Mouse (Mus musculus) thymus, adult 2 months (tissue): ENCODE results near the gene Sfxn3. TPM values are rescaled to one million over a fixed set of nuclear protein-coding genes. Genes with fewer than 3 reads are reported as not detected.

Source experiments
- DNase-seq: peaks from one replicate; pipeline ENCODE4 v3.0.0; 2021
- H3K27ac ChIP-seq: fragments of 200-500 bp; 2 replicates; pipeline ENCODE4 v1.5.1; 2012; ENCODE audit warnings: low read length, control low read depth; ENCODE audit not compliant: control insufficient read depth, insufficient read depth
- H3K27me3 ChIP-seq: fragments of 200-500 bp; 2 replicates; pipeline ENCODE4 v1.6.1; 2012; ENCODE audit warnings: mild to moderate bottlenecking, low read length, moderate library complexity, mixed read lengths; ENCODE audit not compliant: control insufficient read depth, insufficient read depth
- H3K36me3 ChIP-seq: fragments of 200-500 bp; 2 replicates; pipeline ENCODE4 v1.6.1; 2012; ENCODE audit warnings: mild to moderate bottlenecking, low read length, moderate library complexity; ENCODE audit not compliant: control insufficient read depth, insufficient read depth
- H3K4me1 ChIP-seq: fragments of 200-500 bp; replicated peaks from 2 replicates; pipeline ENCODE4 v1.6.1; 2012; ENCODE audit warnings: low read length; ENCODE audit not compliant: control insufficient read depth, insufficient read depth
- H3K4me3 ChIP-seq: fragments of 200-500 bp; 2 replicates; pipeline ENCODE4 v1.5.1; 2012; ENCODE audit warnings: mild to moderate bottlenecking, low read length, control low read depth, moderate library complexity; ENCODE audit not compliant: control insufficient read depth, insufficient read depth
- CTCF ChIP-seq: fragments of 200-500 bp; IDR thresholded peaks from 2 replicates; pipeline ENCODE4 v1.5.1; 2012; ENCODE audit warnings: mild to moderate bottlenecking, control low read depth, low read length, moderate library complexity, borderline replicate concordance; ENCODE audit not compliant: control insufficient read depth, poor library complexity, insufficient read depth; ENCODE audit errors: extremely low read depth
- POLR2A ChIP-seq: fragments of 200-500 bp; IDR thresholded peaks from 2 replicates; pipeline ENCODE4 v1.6.1; 2012; ENCODE audit warnings: mild to moderate bottlenecking, low read length, control low read depth, moderate library complexity; ENCODE audit not compliant: control insufficient read depth, poor library complexity, insufficient read depth; ENCODE audit errors: extremely low read depth
- WGBS: fragments of 180-500 bp; shearing (Covaris S2); methylation state at CpG from one replicate; pipeline ENCODE4 v1.1.7; 2018; 5-methylcytosine and 5-hydroxymethylcytosine counted together
- polyA plus RNA-seq: library from polyadenylated mRNA; depleted of rRNA; stranded (reverse); fragments of >200 nt; gene quantifications from 2 replicates; pipeline ENCODE4 v1.2.3, GENCODE M21; 2012

Sfxn3 gene
- polyA plus RNA-seq, 1 experiment = 61.1 TPM

- 97% methylated on average over 8 of the region's 8 CpGs for WGBS
- Histone ChIP-seq H3K4me1 (peaks cover 17% of the 10 kb centered on the region), H3K27me3 (no peaks in the 10 kb centered on the region), H3K4me3 (no peak overlapping the region), H3K27ac (no peak overlapping the region), H3K36me3 (peaks cover 6% of the 10 kb centered on the region; the same call in 1 of the 2 replicates)
- DNase-seq = no peak
- no peak for TF ChIP-seq POLR2A
- TF ChIP-seq CTCF = no peak
Observed at GRCm38 (mm10) chr19:45053451-45053850, 6.1 kb downstream of the Sfxn3 start.

GRCm38 (mm10) chr19:45054892-45055690 is 7.8 kb downstream of the Sfxn3 start:
- DNase-seq = no peak
- no peaks in the 10 kb centered on the region for H3K27me3 ChIP-seq
- no peak overlapping the region for H3K27ac ChIP-seq
- no peak overlapping the region for H3K4me3 ChIP-seq
- H3K4me1 ChIP-seq = peaks cover 16% of the 10 kb centered on the region
- H3K36me3 ChIP-seq = peaks cover 6% of the 10 kb centered on the region; the same call in 1 of the 2 replicates
- TF ChIP-seq POLR2A (no peak), CTCF (no peak)
- WGBS = 87% methylated on average over 6 of the region's 6 CpGs

GRCm38 (mm10) chr19:45056364-45056763 is 9.1 kb downstream of the Sfxn3 start:
- peaks cover 6% of the 10 kb centered on the region; the same call in 1 of the 2 replicates for H3K36me3 ChIP-seq
- no peak overlapping the region; the same call in 1 of the 2 replicates for H3K27ac ChIP-seq
- peaks cover 16% of the 10 kb centered on the region for H3K4me1 ChIP-seq
- TF ChIP-seq CTCF = no peak
- no peak for TF ChIP-seq POLR2A
- H3K27me3 ChIP-seq = no peaks in the 10 kb centered on the region
- no peak overlapping the region for H3K4me3 ChIP-seq
- no peak for DNase-seq
- 45% methylated on average over 4 of the region's 4 CpGs for WGBS

- H3K4me3 ChIP-seq = peak overlapping the region; percentile 13; the same call in 1 of the 2 replicates
- peak overlapping the region; percentile 99 for H3K27ac ChIP-seq
- WGBS = 50% methylated on average over 7 of the region's 7 CpGs
- TF ChIP-seq POLR2A (no peak), CTCF (no peak)
- peaks cover 16% of the 10 kb centered on the region for H3K4me1 ChIP-seq
- peak; percentile 43 for DNase-seq
- peaks cover 6% of the 10 kb centered on the region; the same call in 1 of the 2 replicates for H3K36me3 ChIP-seq
- no peaks in the 10 kb centered on the region for H3K27me3 ChIP-seq
Observed at GRCm38 (mm10) chr19:45056908-45057698, 9.8 kb downstream of the Sfxn3 start.

- Histone ChIP-seq H3K27me3 (no peaks in the 10 kb centered on the region), H3K27ac (peak overlapping the region; percentile 99), H3K36me3 (peaks cover 4% of the 10 kb centered on the region; the same call in 1 of the 2 replicates), H3K4me3 (peak overlapping the region; percentile 89), H3K4me1 (peaks cover 16% of the 10 kb centered on the region)
- DNase-seq = no peak
- 25% methylated on average over 7 of the region's 7 CpGs for WGBS
- TF ChIP-seq POLR2A (no peak), CTCF (no peak)
Observed at GRCm38 (mm10) chr19:45057724-45058112, 10.4 kb downstream of the Sfxn3 start.

GRCm38 (mm10) chr19:45058113-45058839 is 11.0 kb downstream of the Sfxn3 start:
- TF ChIP-seq CTCF = no peak
- TF ChIP-seq POLR2A = peak; percentile 91
- peaks cover 16% of the 10 kb centered on the region for H3K4me1 ChIP-seq
- H3K4me3 ChIP-seq = peak overlapping the region; percentile 89
- peak; percentile 90 for DNase-seq
- H3K27ac ChIP-seq = peak overlapping the region; percentile 99
- no peaks in the 10 kb centered on the region for H3K27me3 ChIP-seq
- no peaks in the 10 kb centered on the region for H3K36me3 ChIP-seq
- under 1% methylated on average over 34 of the region's 34 CpGs for WGBS
